In genomic region chr6:55519605-55520201, GRCm38 (mm10) we compare ENCODE assay signal across 8 mouse cellular contexts.
DNase-seq lines count a peak whose midpoint lies in the region; ATAC-seq lines count a peak whose summit lies in the region.

No protein-coding gene starts in this region.

- 19% methylated on average over 11 of the region's 11 CpGs for WGBS in hindbrain, embryonic 14.5 days

- peak; percentile 89 for DNase-seq in adipocyte (ENCODE audit: low spot score)
- DNase-seq in cerebellum, postnatal 36 days: peak; percentile 85 to 88
- DNase-seq in frontal cortex, postnatal 36 days (ENCODE audit: low spot score in 2 of 2): peak; percentile 89 to 91
- peak; percentile 98 for DNase-seq in hindbrain, embryonic 14.5 days (ENCODE audit: low spot score)
- peak; percentile 76 to 85 for DNase-seq in layer of hippocampus, postnatal 25 days (ENCODE audit: extremely low spot score in 1 of 2, low spot score in 1 of 2)
- peak; percentile 75 to 82 for DNase-seq in lung, postnatal 4 days
- DNase-seq in right cerebral cortex, postnatal 25 days: peak; percentile 84

- ATAC-seq in hindbrain, embryonic 14.5 days (ENCODE audit: low FRiP score): peak; percentile 92
- ATAC-seq in activated CD4-positive, CD25-positive, alpha-beta regulatory T cell, adult 4 months: no peak

- H3K27me3 ChIP-seq in hindbrain, embryonic 14.5 days (ENCODE audit: control insufficient read depth, insufficient read depth, low read length): no peaks in the 10 kb centered on the region

- H3K9ac ChIP-seq in hindbrain, embryonic 14.5 days: no peak overlapping the region

- no peak overlapping the region for H3K27ac ChIP-seq in hindbrain, embryonic 14.5 days

- no peaks in the 10 kb centered on the region for H3K4me1 ChIP-seq in hindbrain, embryonic 14.5 days (replicated peaks; ENCODE audit: control insufficient read depth, insufficient read depth, low read length)

- no peak overlapping the region for H3K4me3 ChIP-seq in hindbrain, embryonic 14.5 days (replicated peaks; ENCODE audit: low read length)

- H3K4me2 ChIP-seq in hindbrain, embryonic 14.5 days (replicated peaks): peak overlapping the region; percentile 33

- H3K9me3 ChIP-seq in hindbrain, embryonic 14.5 days (ENCODE audit: control insufficient read depth, low read length): peaks cover 6% of the 10 kb centered on the region

- no peaks in the 10 kb centered on the region for H3K36me3 ChIP-seq in hindbrain, embryonic 14.5 days (replicated peaks; ENCODE audit: control insufficient read depth, insufficient read depth)
